Mouse (Mus musculus) midbrain, embryonic 14.5 days (tissue): ENCODE results near the gene Tpst2. TPM values are rescaled to one million over a fixed set of nuclear protein-coding genes. Genes with fewer than 3 reads are reported as not detected.

Experiments
- ATAC-seq: fragments of 200-750 bp; cut with Nextera tagmentation; 2 replicates; pipeline ENCODE4 v1.8.0; 2017; ENCODE audit warnings: moderate number of reproducible peaks, moderate library complexity; ENCODE audit not compliant: low FRiP score, low TSS enrichment
- DNase-seq: peaks from one replicate; pipeline ENCODE4 v3.0.0-alpha.2; 2015
- H3K27ac ChIP-seq: fragments of 300-500 bp; sonication (generic); replicated peaks from 2 replicates; pipeline ENCODE4 v1.5.1; 2014; ENCODE audit warnings: mild to moderate bottlenecking, low read depth, low read length, moderate library complexity
- H3K27me3 ChIP-seq: fragments of 300-500 bp; sonication (generic); 2 replicates; pipeline ENCODE4 v1.6.1; 2014; ENCODE audit warnings: low read length, control low read depth, mixed read lengths; ENCODE audit not compliant: control insufficient read depth, insufficient read depth
- H3K36me3 ChIP-seq: fragments of 300-500 bp; sonication (generic); 2 replicates; pipeline ENCODE4 v1.6.1; 2014; ENCODE audit warnings: low read length, control low read depth; ENCODE audit not compliant: control insufficient read depth, insufficient read depth
- H3K4me1 ChIP-seq: fragments of 300-500 bp; sonication (generic); 2 replicates; pipeline ENCODE4 v1.6.1; 2014; ENCODE audit warnings: mild to moderate bottlenecking, antibody characterized with exemption, low read length, control low read depth; ENCODE audit not compliant: control insufficient read depth, insufficient read depth
- H3K4me2 ChIP-seq: fragments of 300-500 bp; sonication (generic); 2 replicates; pipeline ENCODE4 v1.6.1; 2014; ENCODE audit warnings: mild to moderate bottlenecking, low read length, moderate library complexity
- H3K4me3 ChIP-seq: fragments of 300-500 bp; sonication (generic); replicated peaks from 2 replicates; pipeline ENCODE4 v1.5.1; 2014; ENCODE audit warnings: low read depth, low read length
- H3K9ac ChIP-seq: fragments of 300-500 bp; sonication (generic); replicated peaks from 2 replicates; pipeline ENCODE4 v1.6.1; 2014; ENCODE audit warnings: mild to moderate bottlenecking, low read length, moderate library complexity
- H3K9me3 ChIP-seq: fragments of 300-500 bp; sonication (generic); 2 replicates; pipeline ENCODE4 v1.6.1; 2016; ENCODE audit warnings: low read length, control low read depth, mixed read lengths; ENCODE audit not compliant: control insufficient read depth
- WGBS: fragments of 180-500 bp; shearing (Covaris S2); extraction: QIAGEN DNeasy Blood & Tissue Kit; methylation state at CpG from one replicate; pipeline ENCODE4 v1.1.7; 2014; 5-methylcytosine and 5-hydroxymethylcytosine counted together
- polyA plus RNA-seq: library from polyadenylated mRNA; unstranded; fragments of >200 nt; fragmentation: Nextera tagmentation; extraction: Ambion mirVana; gene quantifications from 2 replicates; pipeline ENCODE4 v1.2.1, GENCODE M21; 2014

The Tpst2 gene
- polyA plus RNA-seq, 1 experiment from 2014 or later = 26.4 TPM

DNA sequence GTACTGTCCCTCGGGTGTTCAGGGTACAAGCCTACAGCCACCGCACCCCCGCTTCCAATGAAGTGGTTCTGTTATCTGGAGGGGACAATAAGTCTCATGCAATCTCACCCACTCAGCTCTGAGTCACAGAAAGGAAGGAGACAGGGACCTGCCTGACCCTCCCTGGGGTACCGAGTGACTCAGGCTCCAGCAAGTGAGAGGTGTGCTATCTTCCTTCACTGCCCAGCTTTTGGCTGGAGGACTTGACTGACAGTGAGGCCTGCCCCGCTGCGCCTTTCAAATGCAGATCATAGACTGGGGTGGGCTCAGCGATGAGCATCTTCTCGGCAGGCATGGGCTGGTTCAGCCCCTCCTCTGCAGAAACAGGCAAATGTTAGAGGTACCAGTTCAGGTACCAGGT is 18.7 kb downstream of the Tpst2 start:
- ATAC-seq = no peak
- WGBS = 26% methylated on average over 8 of the region's 8 CpGs

DNA sequence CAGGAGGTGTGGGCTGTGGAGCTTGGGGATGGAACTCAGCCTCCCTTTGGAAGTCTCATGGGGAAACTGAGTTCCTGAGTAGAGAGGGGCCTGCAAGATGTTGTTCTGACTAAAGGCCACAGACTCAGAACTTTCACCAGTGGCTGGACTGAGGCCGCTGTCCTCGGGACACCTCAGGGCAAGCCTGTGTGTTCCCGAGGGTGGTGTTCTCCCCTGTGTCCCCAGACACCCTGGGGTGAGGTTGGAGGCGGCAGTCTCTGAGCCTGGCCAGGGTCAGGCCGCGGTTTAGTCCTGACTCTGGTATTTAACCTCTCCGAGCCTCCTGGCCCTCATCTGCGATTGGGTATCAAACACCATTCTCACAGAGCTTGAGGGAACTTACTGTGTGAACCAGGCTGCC is 19.1 kb downstream of the Tpst2 start:
- 44% methylated on average over 8 of the region's 8 CpGs for WGBS
- Histone ChIP-seq H3K4me2 (no peak overlapping the region), H3K36me3 (no peaks in the 10 kb centered on the region), H3K27ac (no peak overlapping the region), H3K27me3 (no peaks in the 10 kb centered on the region), H3K9me3 (no peaks in the 10 kb centered on the region), H3K4me3 (no peak overlapping the region), H3K4me1 (peaks cover 7% of the 10 kb centered on the region), H3K9ac (no peak overlapping the region)
- DNase-seq (no peak), ATAC-seq (no peak)

More for the DNA sequence above, 18.7 kb downstream of the Tpst2 start:
- Histone ChIP-seq H3K4me3 (no peak overlapping the region), H3K27ac (no peak overlapping the region), H3K4me2 (no peak overlapping the region), H3K9ac (no peak overlapping the region), H3K4me1 (peaks cover 7% of the 10 kb centered on the region), H3K27me3 (no peaks in the 10 kb centered on the region), H3K9me3 (no peaks in the 10 kb centered on the region), H3K36me3 (no peaks in the 10 kb centered on the region)
- DNase-seq = no peak

DNA sequence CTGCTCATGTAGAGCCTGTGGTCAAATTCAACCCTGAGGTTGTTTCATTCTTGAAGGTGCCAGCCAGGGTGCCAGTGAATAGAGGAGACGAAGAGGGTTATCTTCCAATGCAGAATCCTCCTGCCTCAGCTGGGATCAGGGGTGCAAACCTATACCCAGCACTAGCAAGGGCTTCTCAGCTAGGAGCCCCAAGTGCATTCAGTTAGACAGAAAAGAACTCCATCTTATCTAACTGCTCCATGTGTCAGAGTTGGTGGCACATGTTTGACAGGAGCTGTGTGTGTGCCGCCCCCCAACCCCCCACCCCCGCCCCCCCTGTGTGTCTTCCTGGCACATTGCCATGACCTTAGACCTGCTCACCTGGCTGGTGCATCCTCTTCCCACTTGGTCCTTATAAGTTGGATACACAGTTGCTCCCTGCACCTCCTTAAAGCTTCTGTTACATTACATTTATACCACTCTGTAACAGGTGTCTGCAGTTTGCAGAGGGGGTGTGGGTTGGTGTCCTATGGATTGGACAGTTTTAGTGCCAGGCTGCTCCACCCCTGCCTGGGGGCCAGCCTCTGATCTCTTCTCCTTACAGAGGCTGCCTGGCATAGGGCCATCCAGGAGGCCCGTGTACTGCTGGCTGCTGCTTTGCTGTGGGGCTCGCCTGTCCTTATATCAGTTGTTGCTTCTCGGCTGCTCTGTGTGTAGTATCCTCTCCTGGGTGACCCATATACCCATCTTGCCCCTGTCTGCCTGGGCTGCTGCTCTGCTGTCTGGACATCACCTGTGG is 20.1 kb downstream of the Tpst2 start:
- 86% methylated on average over 6 of the region's 6 CpGs for WGBS
- no peak overlapping the region for H3K9ac ChIP-seq
- no peaks in the 10 kb centered on the region for H3K27me3 ChIP-seq
- peaks cover 7% of the 10 kb centered on the region for H3K4me1 ChIP-seq
- DNase-seq (no peak), ATAC-seq (no peak)
- H3K27ac ChIP-seq = 0 out of 2 replicates have a peak overlapping the region, but pooled peaks have one; percentile 5
- H3K4me2 ChIP-seq = no peak overlapping the region
- H3K36me3 ChIP-seq = no peaks in the 10 kb centered on the region
- H3K4me3 ChIP-seq = no peak overlapping the region
- H3K9me3 ChIP-seq = no peaks in the 10 kb centered on the region

DNA sequence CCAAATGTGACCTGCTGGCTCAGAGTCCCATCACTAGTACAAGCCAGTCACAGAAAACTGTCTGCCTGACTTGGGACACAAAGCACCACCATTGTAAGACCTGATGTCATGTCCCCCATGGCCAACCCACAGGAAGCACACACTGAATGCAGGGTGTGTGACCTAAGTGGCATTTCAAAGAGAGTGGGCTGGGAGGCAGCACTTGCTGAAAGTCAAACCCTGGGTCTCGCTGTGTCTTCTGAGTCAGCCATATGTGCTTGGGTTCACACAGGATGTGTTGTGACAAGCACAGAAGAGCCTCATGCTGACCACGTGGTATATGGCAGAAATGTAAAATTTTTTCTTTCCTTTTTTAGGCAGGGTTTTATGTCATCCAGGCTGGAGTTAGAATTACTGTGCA is 20.8 kb downstream of the Tpst2 start:
- H3K9ac ChIP-seq = no peak overlapping the region
- DNase-seq = no peak
- no peaks in the 10 kb centered on the region for H3K27me3 ChIP-seq
- WGBS = 88% methylated on average over 2 of the region's 2 CpGs
- H3K4me3 ChIP-seq = no peak overlapping the region
- no peak overlapping the region for H3K4me2 ChIP-seq
- no peaks in the 10 kb centered on the region for H3K36me3 ChIP-seq
- no peaks in the 10 kb centered on the region for H3K9me3 ChIP-seq
- ATAC-seq = no peak
- peaks cover 7% of the 10 kb centered on the region for H3K4me1 ChIP-seq
- H3K27ac ChIP-seq = 0 out of 2 replicates have a peak overlapping the region, but pooled peaks have one; percentile 5

DNA sequence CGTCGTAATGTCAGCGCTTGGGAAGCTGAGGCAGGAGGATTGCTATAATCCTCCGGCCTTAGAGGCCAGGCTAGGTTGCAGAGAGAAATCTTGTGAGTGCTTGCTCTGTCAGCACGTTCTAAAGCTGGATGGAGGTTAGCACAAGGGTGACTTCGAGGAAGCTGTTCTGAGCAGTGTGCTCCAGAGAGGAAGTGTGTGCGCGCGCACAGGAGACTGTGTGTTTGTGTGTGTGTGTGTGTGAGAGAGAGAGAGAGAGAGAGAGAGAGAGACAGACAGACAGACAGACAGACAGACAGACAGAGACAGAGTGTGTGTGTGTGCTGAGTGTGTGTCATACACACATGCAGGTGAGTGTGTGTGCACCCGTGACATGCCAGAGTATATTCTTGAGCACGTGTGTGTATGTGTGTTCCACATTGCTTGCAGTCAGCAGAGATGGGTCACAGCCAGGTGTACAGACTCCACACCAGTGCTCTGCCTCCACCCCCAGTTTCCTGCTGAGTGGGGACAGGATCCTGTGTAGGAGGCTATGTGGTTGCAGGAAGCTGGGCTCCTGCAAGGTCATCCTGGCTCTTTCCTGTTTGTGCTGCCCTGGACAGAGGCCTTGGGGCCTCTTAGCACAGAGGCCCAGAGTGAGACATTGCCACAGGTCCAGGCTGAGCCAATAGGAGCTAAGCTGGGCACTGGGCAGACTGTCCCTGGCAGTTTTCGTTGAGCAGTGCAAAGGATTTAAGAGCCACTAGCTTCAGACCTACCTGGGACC is 21.9 kb downstream of the Tpst2 start:
- DNase-seq = no peak
- WGBS = 93% methylated on average over 12 of the region's 12 CpGs

DNA sequence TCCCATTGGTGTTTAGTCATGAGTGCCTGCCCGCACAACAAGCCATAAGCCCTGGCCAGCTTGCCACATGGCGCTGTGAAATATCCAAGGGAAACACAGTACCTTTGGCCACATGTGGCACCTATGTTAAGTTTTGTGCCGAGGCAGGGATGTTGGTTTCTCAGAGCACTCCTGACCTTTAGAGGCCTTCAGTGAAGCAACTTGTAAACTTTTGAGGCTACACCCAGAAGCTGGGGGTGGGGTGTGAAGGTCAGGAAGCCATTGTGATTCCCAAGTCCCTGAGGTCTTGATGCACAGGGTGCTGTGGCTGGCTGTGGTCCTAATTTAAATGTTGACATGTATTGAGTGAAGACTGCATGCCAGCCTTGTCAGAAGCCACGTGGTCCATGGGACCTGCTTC is 22.9 kb downstream of the Tpst2 start:
- H3K9ac ChIP-seq = no peak overlapping the region
- no peaks in the 10 kb centered on the region for H3K9me3 ChIP-seq
- peaks cover 7% of the 10 kb centered on the region for H3K4me1 ChIP-seq
- no peak for ATAC-seq
- H3K36me3 ChIP-seq = no peaks in the 10 kb centered on the region
- H3K27ac ChIP-seq = no peak overlapping the region
- H3K4me2 ChIP-seq = no peak overlapping the region
- no peaks in the 10 kb centered on the region for H3K27me3 ChIP-seq
- WGBS = 84% methylated on average over 4 of the region's 4 CpGs
- DNase-seq = no peak
- H3K4me3 ChIP-seq = no peak overlapping the region

More for the DNA sequence above, 21.9 kb downstream of the Tpst2 start:
- no peak overlapping the region for H3K4me2 ChIP-seq
- no peak for ATAC-seq
- no peaks in the 10 kb centered on the region for H3K36me3 ChIP-seq
- no peak overlapping the region for H3K27ac ChIP-seq
- H3K9ac ChIP-seq = no peak overlapping the region
- H3K4me3 ChIP-seq = no peak overlapping the region
- no peaks in the 10 kb centered on the region for H3K27me3 ChIP-seq
- no peaks in the 10 kb centered on the region for H3K9me3 ChIP-seq
- H3K4me1 ChIP-seq = peaks cover 7% of the 10 kb centered on the region

DNA sequence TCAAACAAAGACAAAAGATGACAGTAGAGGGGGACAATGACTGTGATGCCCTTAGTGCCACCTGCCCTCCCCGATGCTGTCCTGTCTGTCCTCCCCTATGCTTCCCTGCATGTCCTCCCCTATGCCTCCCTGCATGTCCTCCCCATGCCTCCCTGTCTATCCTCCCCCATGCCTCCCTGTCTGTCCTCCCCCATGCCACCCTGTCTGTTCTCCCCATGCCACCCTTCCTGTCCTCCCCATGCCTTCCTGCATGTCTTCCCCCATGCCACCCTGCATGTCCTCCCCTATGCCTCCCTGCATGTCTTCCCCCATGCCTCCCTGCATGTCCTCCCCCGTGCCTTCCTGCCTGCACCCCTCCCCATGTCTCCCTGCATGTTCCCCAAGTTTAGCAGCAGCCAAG is 23.6 kb downstream of the Tpst2 start:
- ATAC-seq (no peak), DNase-seq (no peak)
- no peak overlapping the region for H3K27ac ChIP-seq
- no peak overlapping the region for H3K9ac ChIP-seq
- no peaks in the 10 kb centered on the region for H3K36me3 ChIP-seq
- peaks cover 1% of the 10 kb centered on the region for H3K4me1 ChIP-seq
- no peaks in the 10 kb centered on the region for H3K9me3 ChIP-seq
- H3K4me2 ChIP-seq = no peak overlapping the region
- no peaks in the 10 kb centered on the region for H3K27me3 ChIP-seq
- H3K4me3 ChIP-seq = no peak overlapping the region
- 84% methylated on average over 2 of the region's 2 CpGs for WGBS

DNA sequence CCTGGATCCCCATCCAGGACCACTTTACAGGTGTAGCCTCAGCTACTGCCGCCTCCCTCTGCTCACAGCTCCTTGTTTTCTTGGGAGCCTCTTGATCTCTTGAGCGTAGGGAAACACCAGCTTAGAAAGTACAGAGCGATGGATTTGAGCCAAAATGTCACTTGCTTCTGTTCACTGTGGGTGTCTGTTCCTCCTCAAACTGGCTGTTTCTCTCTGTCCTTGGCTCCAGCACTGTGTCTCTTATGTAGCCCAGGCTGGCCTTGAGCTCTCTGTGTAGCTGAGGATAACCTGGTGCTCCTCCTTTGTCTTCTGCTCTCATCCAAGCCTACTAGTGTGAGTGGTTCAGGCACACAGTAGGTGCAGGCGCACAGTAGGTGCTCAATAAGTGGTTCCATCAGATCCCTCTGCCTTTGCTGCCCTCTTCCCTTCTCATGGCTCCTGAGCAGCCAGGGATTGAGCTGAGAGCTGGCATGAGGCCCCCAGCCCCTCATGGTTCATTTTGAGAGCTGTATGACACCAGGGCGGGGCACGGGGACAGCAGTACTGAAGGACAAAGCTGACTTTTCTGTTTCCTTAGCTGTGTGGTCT is 24.3 kb downstream of the Tpst2 start:
- no peaks in the 10 kb centered on the region for H3K36me3 ChIP-seq
- H3K4me1 ChIP-seq = no peaks in the 10 kb centered on the region
- 90% methylated on average over 6 of the region's 6 CpGs for WGBS
- no peaks in the 10 kb centered on the region for H3K27me3 ChIP-seq
- H3K27ac ChIP-seq = no peak overlapping the region
- no peak overlapping the region for H3K4me2 ChIP-seq
- no peaks in the 10 kb centered on the region for H3K9me3 ChIP-seq
- no peak for DNase-seq
- no peak overlapping the region for H3K9ac ChIP-seq
- no peak overlapping the region for H3K4me3 ChIP-seq
- no peak for ATAC-seq
